Mouse (Mus musculus): ENCODE results near the gene Adamts17.

The Adamts17 gene

DNA sequence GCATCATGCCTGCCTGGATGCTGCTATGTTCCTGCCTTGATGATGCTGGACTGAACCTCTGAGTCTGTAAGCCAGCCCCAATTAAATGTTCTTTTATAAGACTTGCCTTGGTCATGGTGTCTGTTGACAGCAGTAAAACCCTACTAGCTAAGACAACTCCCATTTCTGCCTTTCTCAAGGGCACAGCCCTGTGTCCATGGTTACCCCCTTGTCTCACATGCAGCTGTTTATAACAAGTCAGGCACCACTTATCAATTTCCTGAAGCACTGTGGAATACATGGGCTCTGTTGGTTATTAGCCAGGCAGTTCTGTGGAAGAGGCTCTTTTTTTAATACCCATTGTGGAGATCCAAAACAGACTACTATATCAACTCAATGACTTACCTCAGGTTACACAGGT, 193.1 kb downstream of the Adamts17 start:
- in situ Hi-C loops (cut with MboI): no loop called here

- in situ Hi-C loops (cut with MboI): no loop called here
Measured at GRCm38 (mm10) chr7:67034369-67034768, 194.8 kb downstream of the Adamts17 start.

GRCm38 (mm10) chr7:67035246-67035645, 195.7 kb downstream of the Adamts17 start:
- in situ Hi-C loops (cut with MboI): no loop called here

GRCm38 (mm10) chr7:67035661-67036060, 196.1 kb downstream of the Adamts17 start:
- in situ Hi-C loops (cut with MboI): no loop called here

- in situ Hi-C loops (cut with MboI): no loop called here
Measured at GRCm38 (mm10) chr7:67036502-67037485, 197.3 kb downstream of the Adamts17 start.

DNA sequence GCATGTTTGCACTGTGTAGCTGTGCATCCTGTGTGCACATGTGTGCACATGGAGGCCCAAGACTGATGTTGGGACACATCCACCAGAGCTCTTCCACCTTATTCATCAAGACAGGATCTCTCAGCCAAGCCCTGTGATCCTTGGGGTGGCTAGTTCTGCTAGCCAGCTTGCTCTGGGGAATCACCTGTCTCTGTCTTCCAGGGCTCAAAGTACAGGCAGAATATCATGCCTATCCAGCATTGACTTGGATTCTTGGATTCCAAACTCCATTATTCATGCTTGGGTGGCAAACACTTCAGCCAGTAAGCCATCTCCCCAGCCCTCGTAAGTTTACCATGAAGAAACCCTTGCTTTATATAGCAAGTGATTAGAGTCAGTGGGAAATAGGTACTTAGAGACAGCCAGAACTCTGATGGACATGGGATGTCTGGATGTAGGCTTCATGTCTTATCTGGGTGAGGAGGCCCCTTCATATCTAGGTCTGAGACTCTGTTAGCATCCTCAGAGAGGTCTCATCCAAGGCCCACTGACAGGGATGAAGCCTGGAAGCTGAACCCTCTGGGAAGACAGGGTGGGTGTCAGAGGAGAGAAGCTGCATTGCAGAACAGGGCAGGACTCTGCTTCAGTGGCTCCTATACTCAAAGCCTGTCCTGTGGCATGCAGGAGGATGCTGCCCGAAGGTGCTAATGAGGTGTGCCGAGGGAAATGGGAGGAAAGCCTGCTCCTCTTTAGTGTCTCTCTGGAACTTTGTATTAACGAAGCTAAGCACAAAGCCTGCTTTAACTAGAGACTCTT, 198.4 kb downstream of the Adamts17 start:
- in situ Hi-C loops (cut with MboI): no loop called here

DNA sequence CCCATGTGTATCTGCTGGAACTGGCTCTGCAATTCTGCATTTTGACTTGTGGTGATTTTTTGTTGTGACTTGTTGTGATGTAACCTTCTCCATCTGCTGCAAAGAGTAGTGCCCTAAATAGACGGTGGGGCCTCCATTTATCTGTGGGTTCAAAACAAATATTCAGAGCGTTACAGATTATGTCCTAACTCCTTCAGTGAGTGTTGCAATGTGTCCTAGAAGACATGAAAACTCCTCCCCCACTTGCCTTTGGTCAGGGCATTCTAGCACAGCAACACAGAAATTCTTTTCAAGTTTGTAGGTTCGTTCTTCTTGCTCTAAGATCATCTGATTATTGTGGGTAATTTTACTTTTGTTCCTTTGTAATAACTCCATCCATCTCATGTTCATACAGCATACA, 199.6 kb downstream of the Adamts17 start:
- in situ Hi-C loops (cut with MboI): no loop called here

- in situ Hi-C loops (cut with MboI): no loop called here
Measured at GRCm38 (mm10) chr7:67039861-67040260, 200.3 kb downstream of the Adamts17 start.

DNA sequence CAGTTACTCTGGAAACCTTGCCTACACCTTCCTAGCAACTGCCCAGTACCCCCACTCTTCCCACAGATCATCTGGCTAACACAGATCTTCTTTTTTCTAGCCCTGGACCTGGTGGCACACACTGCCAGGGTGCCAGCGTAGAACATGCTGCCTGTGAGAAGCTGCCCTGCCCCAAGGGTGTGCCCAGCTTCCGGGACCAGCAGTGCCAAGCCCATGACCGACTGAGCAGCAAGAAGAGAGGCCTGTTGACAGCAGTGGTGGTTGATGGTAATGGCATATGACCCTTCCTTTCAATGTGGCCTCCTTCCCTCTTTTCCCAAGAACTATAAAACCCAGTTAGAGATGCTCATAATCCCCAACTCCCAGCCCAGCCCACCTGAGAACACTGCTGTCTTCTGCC, 202.2 kb downstream of the Adamts17 start:
- in situ Hi-C loops (cut with MboI): no loop called here

- in situ Hi-C loops (cut with MboI): no loop called here
Measured at GRCm38 (mm10) chr7:67044121-67044817, 204.7 kb downstream of the Adamts17 start.

GRCm38 (mm10) chr7:67045202-67045601, 205.7 kb downstream of the Adamts17 start:
- in situ Hi-C loops (cut with MboI): no loop called here

DNA sequence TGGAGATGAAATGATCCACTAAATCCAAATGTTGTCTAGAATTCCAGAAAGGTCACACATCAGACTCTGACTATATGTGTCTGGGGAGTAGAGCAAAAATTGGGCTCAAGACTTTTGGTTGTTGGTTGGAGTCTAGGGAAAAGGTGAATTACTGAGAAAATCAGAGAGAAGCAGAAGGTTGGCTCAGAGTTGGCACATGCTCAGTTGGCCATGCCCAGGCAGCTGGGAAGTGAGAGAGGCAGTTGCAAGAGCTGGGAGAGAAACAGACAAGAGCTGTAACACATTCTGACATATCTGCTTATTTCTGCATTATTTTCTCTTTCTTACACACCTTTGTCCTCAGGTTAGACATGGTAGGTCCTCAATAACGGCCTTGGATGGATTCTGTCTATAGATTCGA, 209.7 kb downstream of the Adamts17 start:
- in situ Hi-C loops (cut with MboI): no loop called here

DNA sequence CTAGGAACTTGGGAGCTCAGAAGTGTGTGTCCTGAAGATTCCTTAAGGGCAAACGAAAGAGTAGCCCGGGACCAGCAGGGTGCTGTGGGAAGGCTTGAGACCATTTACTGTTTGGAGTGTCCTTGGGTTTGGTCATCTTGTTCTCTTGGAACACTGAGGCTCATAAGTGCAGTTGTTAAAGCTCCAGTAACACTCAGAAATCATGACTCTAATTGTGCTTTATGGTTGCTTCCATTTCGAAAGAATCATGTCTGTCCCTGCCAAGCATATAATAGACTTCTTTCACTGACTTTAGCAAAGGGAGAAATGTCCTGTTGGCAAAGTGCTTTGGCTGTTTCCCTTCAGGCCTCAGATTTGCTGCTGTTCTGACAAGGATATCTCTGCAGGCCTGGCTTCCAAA, 210.9 kb downstream of the Adamts17 start:
- in situ Hi-C loops (cut with MboI): no loop called here

GRCm38 (mm10) chr7:67051089-67051718, 211.7 kb downstream of the Adamts17 start:
- in situ Hi-C loops (cut with MboI): no loop called here

DNA sequence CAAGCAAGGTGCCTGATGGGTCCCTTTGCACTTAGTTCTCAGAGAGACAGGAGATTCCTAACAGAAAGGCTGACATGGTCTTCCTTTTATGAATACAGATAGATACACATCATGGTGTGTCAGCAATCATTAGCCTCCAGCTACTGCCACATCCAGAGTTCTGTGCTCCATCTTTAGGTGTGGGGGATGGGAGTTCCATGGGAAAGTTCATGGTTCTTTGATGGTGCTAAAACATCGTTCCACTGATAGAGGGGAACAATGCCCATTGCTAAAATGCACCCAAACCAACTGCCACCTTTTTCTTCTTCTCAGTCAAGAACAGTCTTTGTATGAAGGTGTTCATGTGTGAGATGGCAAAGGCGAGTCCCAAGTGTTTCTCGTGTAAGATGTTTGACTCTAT, 215.3 kb downstream of the Adamts17 start:
- in situ Hi-C loops (cut with MboI): no loop called here

DNA sequence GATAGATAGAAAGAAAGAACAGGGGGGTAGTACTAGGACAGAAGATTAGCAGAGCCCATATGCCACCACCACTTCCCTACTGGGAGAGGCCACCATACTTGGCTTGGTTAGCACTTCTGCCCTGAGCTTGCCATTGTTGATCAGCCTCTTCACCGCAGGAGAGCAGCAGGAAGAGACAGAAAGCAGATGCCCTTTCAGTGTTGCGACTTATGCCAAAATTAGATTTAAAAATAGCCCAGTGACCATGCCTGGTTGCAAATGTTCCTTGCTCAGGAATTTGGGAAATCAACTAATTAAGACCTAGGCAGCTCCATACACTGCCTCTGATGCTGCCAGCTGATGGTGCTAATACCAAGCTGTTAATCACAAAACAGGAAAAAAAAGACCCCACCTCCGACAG, 216.0 kb downstream of the Adamts17 start:
- in situ Hi-C loops (cut with MboI): no loop called here

GRCm38 (mm10) chr7:67061756-67062155, 222.2 kb downstream of the Adamts17 start:
- in situ Hi-C loops (cut with MboI): no loop called here

DNA sequence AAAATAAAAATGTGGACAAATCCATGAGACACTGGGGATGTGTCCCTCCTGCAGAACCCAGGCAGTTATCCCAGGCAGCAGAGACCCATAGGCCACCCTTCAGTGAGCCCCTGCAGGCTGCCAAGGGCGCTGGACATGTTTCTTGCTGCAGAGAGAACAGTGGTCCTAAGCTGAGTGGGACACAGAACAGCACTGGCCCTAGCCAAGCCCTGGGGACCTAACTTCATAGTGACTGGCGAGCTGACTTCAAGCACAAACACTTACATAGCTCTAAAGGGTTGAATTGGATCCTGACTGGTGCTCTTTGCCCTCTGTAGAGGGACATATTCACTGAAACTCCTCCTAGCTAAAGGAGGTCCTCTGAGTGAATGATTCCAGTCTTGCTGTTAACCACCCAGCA, 223.0 kb downstream of the Adamts17 start:
- in situ Hi-C loops (cut with MboI): no loop called here

GRCm38 (mm10) chr7:67064627-67065305, 225.2 kb downstream of the Adamts17 start:
- in situ Hi-C loops (cut with MboI): no loop called here

GRCm38 (mm10) chr7:67065631-67066030, 226.1 kb downstream of the Adamts17 start:
- in situ Hi-C loops (cut with MboI): no loop called here

- in situ Hi-C loops (cut with MboI): no loop called here
Measured at GRCm38 (mm10) chr7:67072015-67072685, 232.6 kb downstream of the Adamts17 start.

Measured in mature B cell (primary cell).